Mouse (Mus musculus) ES-E14 (cell line): ENCODE data around the gene Tmbim7. TPM values are rescaled to one million over a fixed set of nuclear protein-coding genes. Genes with fewer than 3 reads are reported as not detected.

Source experiments
- DNase-seq: peaks from one replicate; pipeline ENCODE4 v3.0.0-alpha.2; 2013; ENCODE audit warnings: low read depth, low spot score
- H3K27ac ChIP-seq: 2 replicates; pipeline ENCODE4 v1.5.1; 2012; ENCODE audit warnings: low read depth, mild to moderate bottlenecking, low read length, moderate library complexity, mixed read lengths; ENCODE audit not compliant: poor library complexity, insufficient read depth, severe bottlenecking
- H3K36me3 ChIP-seq: 2 replicates; pipeline ENCODE4 v1.6.1; 2012; ENCODE audit warnings: mild to moderate bottlenecking, low read length, moderate library complexity, mixed read lengths; ENCODE audit not compliant: control insufficient read depth, poor library complexity, insufficient read depth, severe bottlenecking
- H3K4me1 ChIP-seq, 2 experiments: fragments of 150-350 bp in 1 of 2; sonication (generic) in 1 of 2; 2 replicates each; pipeline ENCODE4 v1.6.1; 2012; ENCODE audit warnings: low read length in 2 of 2, mild to moderate bottlenecking in 1 of 2, mixed read lengths in 1 of 2; ENCODE audit not compliant: control insufficient read depth in 2 of 2, insufficient read depth in 2 of 2, poor library complexity in 1 of 2
- H3K4me3 ChIP-seq, 2 experiments: fragments of 150-350 bp in 1 of 2; sonication (generic) in 1 of 2; 2 replicates each; pipeline ENCODE4 v1.5.1; 2012; ENCODE audit warnings: low read length in 2 of 2, low read depth in 1 of 2, mild to moderate bottlenecking in 1 of 2, mixed read lengths in 1 of 2; ENCODE audit not compliant: insufficient read depth in 1 of 2, poor library complexity in 1 of 2, severe bottlenecking in 1 of 2
- H3K9ac ChIP-seq: 2 replicates; pipeline ENCODE4 v1.6.1; 2012; ENCODE audit warnings: low read depth, mild to moderate bottlenecking, low read length, mixed read lengths; ENCODE audit not compliant: poor library complexity, insufficient read depth, severe bottlenecking
- H3K9me3 ChIP-seq: fragments of 150-350 bp; sonication (generic); 2 replicates; pipeline ENCODE4 v1.6.1; 2012; ENCODE audit warnings: low read depth, mild to moderate bottlenecking, low read length; ENCODE audit not compliant: control insufficient read depth, insufficient read depth
- CHD2 ChIP-seq: IDR thresholded peaks from 2 replicates; pipeline ENCODE4 v1.6.1; 2014; ENCODE audit warnings: mild to moderate bottlenecking, low read depth, low read length, inconsistent platforms
- HCFC1 ChIP-seq: IDR thresholded peaks from 2 replicates; pipeline ENCODE4 v1.6.1; 2012; ENCODE audit warnings: low read length, inconsistent platforms, borderline replicate concordance; ENCODE audit not compliant: insufficient read depth
- MAFK ChIP-seq: IDR thresholded peaks from 2 replicates; pipeline ENCODE4 v1.6.1; 2014; ENCODE audit warnings: mild to moderate bottlenecking, low read depth, low read length, inconsistent platforms; ENCODE audit not compliant: insufficient read depth
- ZC3H11A ChIP-seq: IDR thresholded peaks from 2 replicates; pipeline ENCODE4 v1.6.1; 2012; ENCODE audit warnings: low read depth, mild to moderate bottlenecking, inconsistent platforms, low read length, borderline replicate concordance
- ZNF384 ChIP-seq: IDR thresholded peaks from 2 replicates; pipeline ENCODE4 v1.6.1; 2012; ENCODE audit warnings: low read depth, low read length, inconsistent platforms
- in situ Hi-C, 2 experiments: fragments of 600-800 bp; cut with MboI; formaldehyde crosslinking; loops; one replicate each; pipeline ENCODE4 v1.15.1; 2025; ENCODE audit warnings: low sequenced_read_pairs in 2 of 2, inconsistent platforms in 1 of 2; ENCODE audit not compliant: unreplicated experiment in 2 of 2
- total RNA-seq: library from RNA; depleted of rRNA; stranded (reverse); fragments of 300-350 nt; gene quantifications from 2 replicates; pipeline ENCODE4 v1.2.3, GENCODE M21; 2012

Gene Tmbim7
- total RNA-seq, 1 experiment: not detected

DNA sequence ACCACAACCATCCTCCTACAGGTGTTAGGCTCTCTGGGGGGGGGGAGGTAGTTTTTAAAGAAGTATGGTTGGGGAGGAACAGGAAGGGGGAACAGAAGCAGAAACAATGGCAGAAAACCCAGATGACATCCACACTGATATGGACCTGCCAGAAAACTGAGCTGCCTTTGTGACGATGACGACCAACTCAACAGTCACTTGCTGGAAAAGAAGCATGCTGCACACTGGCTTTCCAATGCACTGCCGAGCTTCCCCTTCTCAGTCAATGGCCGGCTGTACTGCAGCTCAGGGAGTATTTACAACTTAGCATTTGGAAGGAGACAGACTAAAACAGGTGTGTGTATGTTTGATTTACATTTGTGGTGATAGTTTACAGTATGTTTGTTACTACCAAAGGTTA, 44.2 kb downstream of the Tmbim7 start:
- no peak for DNase-seq
- no peak overlapping the region for H3K4me3 ChIP-seq

DNA sequence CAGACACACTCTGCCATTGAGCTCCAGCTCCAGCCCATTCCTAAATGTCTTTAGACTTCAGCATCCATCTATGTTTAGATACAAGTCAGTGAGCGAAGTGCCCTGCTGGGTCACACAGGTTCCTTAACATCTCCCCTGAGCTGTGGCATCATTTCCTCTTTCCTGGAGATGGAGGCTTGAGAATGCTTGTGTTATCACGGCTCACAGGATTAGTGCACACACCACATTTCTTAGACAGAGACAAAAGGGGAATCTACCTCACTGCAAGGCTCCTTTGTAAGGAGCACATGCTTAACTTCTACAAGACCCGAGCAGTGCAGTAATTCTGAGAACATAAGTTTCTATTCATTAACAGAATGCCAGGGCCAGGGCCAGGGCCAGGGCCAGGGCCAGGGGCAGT, 45.0 kb downstream of the Tmbim7 start:
- in situ Hi-C loops: no loop called here
- Histone ChIP-seq H3K4me1 (no peaks in the 10 kb centered on the region), H3K9me3 (no peaks in the 10 kb centered on the region), H3K36me3 (peaks cover 14% of the 10 kb centered on the region), H3K4me3 (no peak overlapping the region), H3K27ac (no peak overlapping the region), H3K9ac (no peak overlapping the region)
- TF ChIP-seq CHD2 (no peak), ZNF384 (no peak), MAFK (no peak), ZC3H11A (no peak), HCFC1 (no peak)
- no peak for DNase-seq

More for the DNA sequence above, 44.2 kb downstream of the Tmbim7 start:
- Histone ChIP-seq H3K9ac (no peak overlapping the region), H3K9me3 (no peaks in the 10 kb centered on the region), H3K4me1 (no peaks in the 10 kb centered on the region), H3K27ac (no peak overlapping the region), H3K36me3 (peaks cover 14% of the 10 kb centered on the region)
- TF ChIP-seq CHD2: no peak
- TF ChIP-seq MAFK: no peak
- no peak for TF ChIP-seq ZNF384
- TF ChIP-seq ZC3H11A: no peak
- TF ChIP-seq HCFC1: no peak
- in situ Hi-C loops: no loop called here

DNA sequence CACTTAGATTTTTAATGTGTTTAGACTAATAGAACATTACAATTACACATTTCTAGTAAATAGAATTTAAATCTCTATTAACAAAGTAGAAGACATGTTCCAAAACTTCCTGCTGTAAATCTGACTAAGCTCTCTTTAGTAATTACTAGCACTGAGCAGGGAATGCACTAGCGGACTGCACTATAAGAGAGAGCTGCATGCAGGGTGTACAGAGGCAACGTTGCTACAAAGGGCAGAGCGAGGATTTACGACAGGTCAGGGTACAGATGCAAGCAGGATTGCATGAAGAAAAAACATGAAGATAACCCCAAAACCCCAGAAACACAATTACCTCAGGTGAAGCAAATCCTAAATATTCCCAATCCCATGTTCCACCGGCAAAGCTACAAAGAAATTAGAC, 49.0 kb downstream of the Tmbim7 start:
- in situ Hi-C loops: no loop called here
- no peak overlapping the region for H3K4me3 ChIP-seq
- no peaks in the 10 kb centered on the region for H3K4me1 ChIP-seq
- TF ChIP-seq ZNF384 (no peak), ZC3H11A (no peak), CHD2 (no peak), MAFK (no peak), HCFC1 (no peak)
- H3K36me3 ChIP-seq: no peaks in the 10 kb centered on the region; the same call in 1 of the 2 replicates
- no peak overlapping the region for H3K27ac ChIP-seq
- DNase-seq: no peak
- no peaks in the 10 kb centered on the region for H3K9me3 ChIP-seq
- H3K9ac ChIP-seq: no peak overlapping the region

DNA sequence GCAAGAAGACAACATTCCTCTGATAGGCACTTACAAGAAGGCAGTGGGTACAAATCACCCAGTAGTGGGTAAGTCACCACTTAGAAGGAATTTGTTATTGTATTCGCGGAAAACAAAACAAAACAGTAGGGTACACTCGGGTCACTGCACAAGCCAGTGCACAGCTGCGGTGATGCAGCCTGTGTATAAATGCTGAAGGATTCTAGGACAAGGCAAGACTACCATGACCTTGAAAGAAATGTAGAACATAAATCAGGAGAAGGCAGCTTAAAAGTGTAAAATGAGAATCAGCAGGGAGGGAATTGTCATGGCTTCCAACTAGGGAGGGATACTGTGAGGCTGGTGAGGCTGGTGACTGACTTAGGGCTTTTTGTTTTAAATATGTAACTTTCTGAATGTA, 51.2 kb downstream of the Tmbim7 start:
- Histone ChIP-seq H3K4me1 (no peaks in the 10 kb centered on the region), H3K9me3 (no peaks in the 10 kb centered on the region), H3K4me3 (no peak overlapping the region), H3K27ac (no peak overlapping the region), H3K9ac (no peak overlapping the region), H3K36me3 (no peaks in the 10 kb centered on the region; the same call in none of the 2 replicates)
- TF ChIP-seq ZNF384: no peak
- TF ChIP-seq CHD2: no peak
- TF ChIP-seq ZC3H11A: no peak
- TF ChIP-seq HCFC1: no peak
- TF ChIP-seq MAFK: no peak
- no peak for DNase-seq
- in situ Hi-C loops: no loop called here

DNA sequence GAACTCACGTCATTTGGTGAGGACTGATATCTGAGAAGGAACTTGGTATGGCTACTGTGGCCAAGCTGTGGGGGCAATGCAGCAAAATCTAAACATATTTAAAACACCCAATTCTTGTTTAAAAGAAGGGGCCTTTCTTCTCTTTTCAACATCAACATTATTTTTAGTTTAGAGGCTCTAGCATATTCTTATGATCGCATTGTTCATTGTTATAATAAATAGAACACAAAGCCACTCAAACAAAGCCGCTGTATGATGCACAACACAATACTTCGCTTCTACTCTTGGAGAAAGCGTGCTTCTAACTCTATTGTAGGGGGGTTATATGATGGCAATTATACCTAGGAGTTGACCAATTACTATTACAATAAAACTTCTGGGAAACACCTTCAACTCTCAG, 64.8 kb downstream of the Tmbim7 start:
- no peak overlapping the region for H3K27ac ChIP-seq
- H3K9me3 ChIP-seq: no peaks in the 10 kb centered on the region
- no peak for DNase-seq
- no peak overlapping the region for H3K4me3 ChIP-seq
- in situ Hi-C loops: no loop called here
- TF ChIP-seq CHD2 (no peak), HCFC1 (no peak), ZC3H11A (no peak), MAFK (no peak), ZNF384 (no peak)
- peaks cover 3% of the 10 kb centered on the region; the same call in 1 of the 2 replicates for H3K36me3 ChIP-seq
- no peak overlapping the region for H3K9ac ChIP-seq
- no peaks in the 10 kb centered on the region for H3K4me1 ChIP-seq
